Mouse (Mus musculus) spleen, postnatal 14 days (tissue): ENCODE results near the gene Sema6d.

Source experiments
- DNase-seq, 2 experiments: peaks; one replicate each; pipeline ENCODE4 v3.0.0; 2021 to 2022; ENCODE audit warnings: low spot score in 2 of 2

Gene Sema6d

GRCm38 (mm10) chr2:124401727-124402380, 312.1 kb downstream of the Sema6d start:
- DNase-seq = no peak

- no peak for DNase-seq
These were observed 313.8 kb downstream of the Sema6d start for GRCm38 (mm10) chr2:124403571-124403970.

DNA sequence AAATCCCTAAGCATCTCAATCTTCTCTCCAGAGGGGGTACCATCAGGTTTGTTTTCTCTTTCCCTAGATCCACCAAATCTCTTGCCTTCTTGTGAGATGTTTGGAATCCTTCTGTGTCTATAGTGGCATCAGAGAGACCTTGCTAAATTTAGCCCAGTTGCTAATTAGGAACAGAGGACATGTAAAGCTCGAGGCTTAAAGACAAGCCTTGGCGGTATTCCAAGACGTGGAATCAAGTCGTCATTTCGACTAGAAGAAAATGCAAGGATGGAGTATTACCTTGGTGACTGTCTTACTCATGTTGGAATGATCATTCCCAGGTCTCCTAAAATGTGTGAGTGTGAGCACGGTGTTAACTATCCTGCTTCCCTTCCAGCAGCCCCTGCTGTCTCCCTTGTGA, 314.2 kb downstream of the Sema6d start:
- DNase-seq = no peak

- DNase-seq = no peak
These were observed 315.1 kb downstream of the Sema6d start for GRCm38 (mm10) chr2:124404631-124405562.

- no peak for DNase-seq
These were observed 319.2 kb downstream of the Sema6d start for GRCm38 (mm10) chr2:124408956-124409355.

DNA sequence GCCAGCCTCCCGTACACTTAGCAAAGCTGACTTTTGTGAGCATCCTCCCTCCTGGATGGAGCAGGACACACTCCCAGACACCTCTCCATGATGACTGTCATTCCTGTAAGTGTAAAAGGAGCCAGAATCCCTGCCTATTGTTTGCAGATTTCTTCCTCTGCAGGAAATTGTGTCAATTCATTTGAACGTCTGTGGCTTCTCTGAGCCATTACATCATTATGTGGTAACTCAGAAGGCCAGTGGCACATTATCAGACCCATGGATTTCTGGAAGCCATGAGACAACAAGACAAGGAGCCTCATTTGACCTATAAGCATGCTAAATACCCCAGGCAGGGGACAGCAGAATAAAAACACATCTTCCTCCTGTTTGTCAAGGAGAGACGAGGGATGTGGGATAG, 327.0 kb downstream of the Sema6d start:
- DNase-seq = no peak

- DNase-seq = no peak
These were observed 328.6 kb downstream of the Sema6d start for GRCm38 (mm10) chr2:124418319-124418718.

GRCm38 (mm10) chr2:124420170-124420825, 330.5 kb downstream of the Sema6d start:
- DNase-seq = no peak

GRCm38 (mm10) chr2:124429744-124430143, 340.0 kb downstream of the Sema6d start:
- no peak for DNase-seq

- DNase-seq = no peak
These were observed 340.9 kb downstream of the Sema6d start for GRCm38 (mm10) chr2:124430708-124431107.

GRCm38 (mm10) chr2:124435382-124436002, 345.7 kb downstream of the Sema6d start:
- DNase-seq = no peak

- no peak for DNase-seq
These were observed 346.9 kb downstream of the Sema6d start for GRCm38 (mm10) chr2:124436704-124437103.

DNA sequence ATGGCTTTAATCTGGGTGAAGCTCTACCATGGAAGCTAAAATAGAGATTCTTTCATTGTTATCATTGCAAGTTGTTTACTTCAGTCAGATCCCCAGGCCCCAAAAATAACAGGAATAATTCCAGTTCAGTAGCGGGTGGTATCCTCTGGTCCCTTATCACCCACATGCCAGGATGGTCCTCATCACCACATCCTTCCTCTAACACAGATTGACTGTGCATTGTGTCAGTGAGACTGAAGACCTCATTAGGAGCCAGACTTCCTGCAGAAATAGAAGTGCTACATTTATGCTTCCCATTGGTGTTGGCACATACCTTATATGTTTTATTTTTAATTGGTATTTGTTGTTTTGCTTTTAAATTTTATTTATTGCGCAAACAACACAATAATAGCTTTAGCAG, 354.4 kb downstream of the Sema6d start:
- DNase-seq = no peak

DNA sequence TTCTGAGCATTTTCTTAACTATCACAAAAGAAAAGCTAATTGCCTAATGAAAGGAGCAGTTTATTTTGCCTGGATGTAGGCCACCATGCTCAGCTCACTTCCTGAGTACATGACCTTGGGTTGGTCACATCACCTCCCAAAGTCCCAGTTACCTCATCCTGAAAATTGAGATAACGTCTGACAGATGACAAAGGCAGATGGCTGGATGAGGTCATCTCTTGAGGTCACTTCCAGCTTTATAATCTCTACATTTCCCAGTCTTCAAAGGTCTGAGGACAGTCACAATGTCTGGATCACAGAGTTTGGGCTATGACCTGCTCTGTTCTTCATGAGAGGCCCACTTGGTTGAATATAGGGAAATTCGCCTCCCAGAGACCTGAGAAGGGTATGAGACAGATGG, 366.1 kb downstream of the Sema6d start:
- DNase-seq = no peak

GRCm38 (mm10) chr2:124456999-124457398, 367.2 kb downstream of the Sema6d start:
- no peak for DNase-seq

- DNase-seq = no peak
These were observed 368.3 kb downstream of the Sema6d start for GRCm38 (mm10) chr2:124458028-124458427.

- DNase-seq = no peak
These were observed 371.2 kb downstream of the Sema6d start for GRCm38 (mm10) chr2:124460956-124461355.

- no peak for DNase-seq
These were observed 371.6 kb downstream of the Sema6d start for GRCm38 (mm10) chr2:124461378-124461851.

DNA sequence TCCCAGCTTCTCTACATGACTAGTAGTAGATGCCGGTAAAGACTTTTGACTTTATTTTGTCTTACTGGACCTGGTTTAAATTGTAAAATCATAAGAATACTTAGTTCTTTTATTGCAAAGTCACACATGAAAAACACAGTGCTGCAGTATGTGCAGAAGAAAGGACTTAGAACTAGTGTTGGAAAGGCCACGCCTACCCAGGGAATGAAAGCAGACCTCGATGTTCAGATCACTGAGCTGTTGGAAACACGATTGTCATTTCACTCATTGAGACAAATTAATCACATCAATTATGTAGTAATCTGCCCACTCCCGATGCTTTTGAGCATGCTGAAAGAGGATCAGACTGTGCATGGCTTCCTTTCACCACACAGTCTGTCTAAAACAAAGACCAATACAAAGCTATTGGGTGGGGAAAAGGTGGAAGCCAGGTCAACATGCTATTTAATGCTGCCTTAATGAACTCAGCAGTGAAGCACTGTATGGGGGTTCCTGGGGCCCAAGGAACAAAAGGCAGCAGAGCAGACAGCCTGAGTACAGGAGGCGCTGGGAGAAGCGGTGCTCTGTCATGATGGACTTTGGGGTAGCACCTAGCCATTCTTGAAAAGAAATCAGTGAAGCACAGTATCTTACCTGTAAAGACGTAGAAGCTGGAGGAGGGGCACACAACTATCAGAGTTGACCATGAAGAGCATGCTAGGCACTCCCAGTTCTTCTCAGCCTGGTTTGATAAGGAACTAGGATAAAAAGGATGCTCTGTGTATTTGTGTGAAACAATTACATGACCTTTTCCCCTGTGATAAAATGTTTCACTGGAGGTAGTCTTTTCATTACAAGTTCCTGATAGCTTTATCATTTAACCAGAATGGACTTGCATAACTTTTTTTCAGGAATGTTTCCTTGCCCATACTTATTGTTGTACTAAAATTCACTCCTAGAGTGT, 375.5 kb downstream of the Sema6d start:
- DNase-seq = no peak

GRCm38 (mm10) chr2:124467429-124467828, 377.7 kb downstream of the Sema6d start:
- no peak for DNase-seq
